Comparison of ENCODE assay signal across 23 mouse cellular contexts in the genomic region with DNA sequence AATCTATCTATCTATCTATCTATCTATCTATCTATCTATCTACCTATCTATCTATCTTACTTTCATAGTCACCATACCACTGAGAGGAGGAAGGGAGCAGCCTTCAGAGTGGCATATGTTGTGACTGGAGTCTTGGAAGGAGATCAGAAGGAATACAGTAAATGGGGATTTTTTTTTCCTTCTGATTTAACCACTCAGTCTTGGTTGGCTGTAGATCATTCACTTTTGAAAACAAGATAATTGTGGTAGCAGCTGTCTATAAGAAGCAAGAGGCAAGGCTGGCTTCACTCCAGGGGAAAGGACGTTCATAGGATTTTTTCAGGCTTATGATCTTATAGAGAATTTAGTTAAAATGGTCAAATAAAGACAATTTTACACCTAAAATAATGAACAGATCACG.
DNase-seq lines count a peak whose midpoint lies in the region; ATAC-seq and TF ChIP-seq lines count a peak whose summit lies in the region.
"Had no signal": no experiment of that assay in that cellular context is flagged by ENCODE, and none has a peak within 500 bp of the region (broad histone marks: within the 10 kb centered on the region; RNA-seq: fewer than 3 reads in every experiment).

No protein-coding gene starts in this region.

- H3K9ac ChIP-seq in forebrain, embryonic 14.5 days (ENCODE audit: low read length): no peak overlapping the region
- no peak overlapping the region for H3K9ac ChIP-seq in forebrain, postnatal 0 days
- H3K9ac ChIP-seq in hindbrain, embryonic 16.5 days (ENCODE audit: low read depth, low read length): no peak overlapping the region
- no peak overlapping the region for H3K9ac ChIP-seq in hindbrain, embryonic 11.5 days (ENCODE audit: low read depth, low read length)
- H3K9ac ChIP-seq in limb, embryonic 14.5 days (ENCODE audit: low read depth, low read length, severe bottlenecking): no peak overlapping the region
- H3K9ac ChIP-seq: embryonic facial prominence, embryonic 15.5 days; hindbrain, embryonic 14.5 days; intestine, embryonic 15.5 days had no signal

- no peaks in the 10 kb centered on the region for H3K36me3 ChIP-seq in forebrain, embryonic 14.5 days (ENCODE audit: control insufficient read depth, insufficient read depth, low read length)
- H3K36me3 ChIP-seq in forebrain, postnatal 0 days (ENCODE audit: insufficient read depth): no peaks in the 10 kb centered on the region
- H3K36me3 ChIP-seq in hindbrain, embryonic 16.5 days (ENCODE audit: control insufficient read depth, insufficient read depth, low read length): no peaks in the 10 kb centered on the region
- H3K36me3 ChIP-seq in hindbrain, embryonic 11.5 days (ENCODE audit: control insufficient read depth, insufficient read depth, low read length): no peaks in the 10 kb centered on the region
- no peaks in the 10 kb centered on the region for H3K36me3 ChIP-seq in limb, embryonic 14.5 days (ENCODE audit: control insufficient read depth, insufficient read depth, low read length)
- H3K36me3 ChIP-seq in limb, embryonic 10.5 days: no peaks in the 10 kb centered on the region
- H3K36me3 ChIP-seq: embryonic facial prominence, embryonic 15.5 days; intestine, embryonic 15.5 days had no signal

- no peak for TF ChIP-seq POLR2A in limb, embryonic 14.5 days (IDR thresholded peaks at IDR 0.05; ENCODE audit: borderline replicate concordance, extremely low read depth, insufficient read depth, insufficient read length)
- no peak for TF ChIP-seq POLR2A in brain, embryonic 14.5 days (IDR thresholded peaks at IDR 0.05; ENCODE audit: borderline replicate concordance, extremely low read depth, insufficient read depth, insufficient read length, poor library complexity, severe bottlenecking)

- TF ChIP-seq CTCF in forebrain, postnatal 0 days (IDR thresholded peaks at IDR 0.05; ENCODE audit: low read depth): no peak
- no peak for TF ChIP-seq CTCF in brain, embryonic 14.5 days (IDR thresholded peaks at IDR 0.05; ENCODE audit: borderline replicate concordance, extremely low read depth, insufficient read depth, insufficient read length)

- peaks cover 10% of the 10 kb centered on the region for H3K4me1 ChIP-seq in forebrain, embryonic 14.5 days (ENCODE audit: control insufficient read depth, insufficient read depth, low read length)
- H3K4me1 ChIP-seq in forebrain, postnatal 0 days (ENCODE audit: insufficient read depth): no peaks in the 10 kb centered on the region
- no peaks in the 10 kb centered on the region for H3K4me1 ChIP-seq in hindbrain, embryonic 16.5 days (ENCODE audit: control insufficient read depth, insufficient read depth, low read depth, low read length)
- no peaks in the 10 kb centered on the region for H3K4me1 ChIP-seq in hindbrain, embryonic 11.5 days (replicated peaks; ENCODE audit: control insufficient read depth, insufficient read depth, low read length)
- H3K4me1 ChIP-seq in limb, embryonic 14.5 days (ENCODE audit: control insufficient read depth, insufficient read depth, low read length): no peaks in the 10 kb centered on the region
- H3K4me1 ChIP-seq in limb, embryonic 10.5 days: no peaks in the 10 kb centered on the region
- H3K4me1 ChIP-seq: embryonic facial prominence, embryonic 15.5 days; intestine, embryonic 15.5 days had no signal

- WGBS in forebrain, embryonic 14.5 days: 34% methylated on average over 2 of the region's 2 CpGs
- 23% methylated on average over 2 of the region's 2 CpGs for WGBS in forebrain, postnatal 0 days
- 56% methylated on average over 2 of the region's 2 CpGs for WGBS in hindbrain, embryonic 16.5 days
- WGBS in hindbrain, embryonic 11.5 days: 78% methylated on average over 2 of the region's 2 CpGs
- WGBS in limb, embryonic 14.5 days: 50% methylated on average over 2 of the region's 2 CpGs
- 87% methylated on average over 2 of the region's 2 CpGs for WGBS in limb, embryonic 10.5 days

- peak; percentile 78; the same call in 1 of the 2 replicates for ATAC-seq in forebrain, embryonic 14.5 days
- no peak for ATAC-seq in forebrain, postnatal 0 days
- ATAC-seq in hindbrain, embryonic 16.5 days: peak; percentile 40; the same call in 1 of the 2 replicates
- no peak for ATAC-seq in hindbrain, embryonic 11.5 days (ENCODE audit: low FRiP score)
- ATAC-seq in limb, embryonic 14.5 days (ENCODE audit: low FRiP score, low read depth): no peak
- ATAC-seq: CD4-positive, CD25-positive, alpha-beta regulatory T cell, adult 4 months; intestine, embryonic 15.5 days had no signal

- H3K27me3 ChIP-seq in forebrain, embryonic 14.5 days (replicated peaks; ENCODE audit: control insufficient read depth, insufficient read depth, low read length): no peaks in the 10 kb centered on the region
- H3K27me3 ChIP-seq in forebrain, postnatal 0 days (ENCODE audit: insufficient read depth, low read length): no peaks in the 10 kb centered on the region
- H3K27me3 ChIP-seq in hindbrain, embryonic 16.5 days (replicated peaks; ENCODE audit: control insufficient read depth, insufficient read depth, low read length): no peaks in the 10 kb centered on the region
- no peaks in the 10 kb centered on the region for H3K27me3 ChIP-seq in hindbrain, embryonic 11.5 days (ENCODE audit: control insufficient read depth, insufficient read depth, low read length)
- no peaks in the 10 kb centered on the region for H3K27me3 ChIP-seq in limb, embryonic 14.5 days (ENCODE audit: control insufficient read depth, insufficient read depth, low read length)
- no peaks in the 10 kb centered on the region for H3K27me3 ChIP-seq in limb, embryonic 10.5 days (ENCODE audit: low read depth, poor library complexity, severe bottlenecking)
- H3K27me3 ChIP-seq: embryonic facial prominence, embryonic 15.5 days; intestine, embryonic 15.5 days had no signal

- H3K27ac ChIP-seq in forebrain, embryonic 14.5 days (ENCODE audit: low read depth, low read length): 0 out of 2 replicates have a peak overlapping the region, but pooled peaks have one; percentile 9
- H3K27ac ChIP-seq in forebrain, postnatal 0 days (ENCODE audit: low read depth, low read length): no peak overlapping the region
- no peak overlapping the region for H3K27ac ChIP-seq in hindbrain, embryonic 16.5 days (ENCODE audit: low read depth, low read length)
- H3K27ac ChIP-seq in hindbrain, embryonic 11.5 days (ENCODE audit: low read depth, low read length): no peak overlapping the region
- no peak overlapping the region for H3K27ac ChIP-seq in limb, embryonic 14.5 days (replicated peaks; ENCODE audit: low read depth, low read length)
- no peak overlapping the region for H3K27ac ChIP-seq in limb, embryonic 10.5 days
- H3K27ac ChIP-seq: embryonic facial prominence, embryonic 15.5 days; hindbrain, embryonic 14.5 days; intestine, embryonic 15.5 days had no signal

- intact Hi-C loops in gastrocnemius, postnatal 14 days (cut with DNase I; ENCODE audit: low total_unique reads): no loop called here

- H3K4me3 ChIP-seq in forebrain, embryonic 14.5 days (ENCODE audit: low read depth, low read length): no peak overlapping the region
- H3K4me3 ChIP-seq in forebrain, postnatal 0 days (ENCODE audit: low read depth, low read length): no peak overlapping the region
- no peak overlapping the region for H3K4me3 ChIP-seq in hindbrain, embryonic 16.5 days (ENCODE audit: low read length)
- H3K4me3 ChIP-seq in hindbrain, embryonic 11.5 days (ENCODE audit: low read depth, low read length): no peak overlapping the region
- H3K4me3 ChIP-seq in limb, embryonic 14.5 days (replicated peaks; ENCODE audit: low read length): no peak overlapping the region
- H3K4me3 ChIP-seq in limb, embryonic 10.5 days: no peak overlapping the region
- H3K4me3 ChIP-seq: embryonic facial prominence, embryonic 15.5 days; intestine, embryonic 15.5 days had no signal

- no peaks in the 10 kb centered on the region for H3K9me3 ChIP-seq in forebrain, embryonic 14.5 days (replicated peaks; ENCODE audit: control insufficient read depth, low read length)
- H3K9me3 ChIP-seq in forebrain, postnatal 0 days (ENCODE audit: low read length): no peaks in the 10 kb centered on the region
- H3K9me3 ChIP-seq in hindbrain, embryonic 16.5 days (ENCODE audit: control insufficient read depth, low read length): no peaks in the 10 kb centered on the region
- H3K9me3 ChIP-seq in hindbrain, embryonic 11.5 days (ENCODE audit: control insufficient read depth, low read length): no peaks in the 10 kb centered on the region
- no peaks in the 10 kb centered on the region for H3K9me3 ChIP-seq in limb, embryonic 14.5 days (ENCODE audit: control insufficient read depth, low read length)
- no peaks in the 10 kb centered on the region for H3K9me3 ChIP-seq in limb, embryonic 10.5 days (replicated peaks)
- H3K9me3 ChIP-seq: embryonic facial prominence, embryonic 15.5 days; intestine, embryonic 15.5 days had no signal

- peak; percentile 79 for DNase-seq in forebrain, embryonic 14.5 days (ENCODE audit: low spot score)
- no peak for DNase-seq in forebrain, postnatal 0 days
- DNase-seq in hindbrain, embryonic 11.5 days (ENCODE audit: low spot score): no peak
- peak; percentile 37 for DNase-seq in limb, embryonic 14.5 days (ENCODE audit: low spot score)
- no peak for DNase-seq in limb, embryonic 10.5 days (ENCODE audit: low spot score)
- DNase-seq in brain, embryonic 14.5 days (ENCODE audit: low read depth): peak; percentile 83
- DNase-seq in gastrocnemius, postnatal 14 days: no peak
- DNase-seq: adrenal gland, adult 2 months; adrenal gland, postnatal 14 days; cerebellum, adult 11-12 months; cerebellum, adult 8-10 months; cerebellum, postnatal 10 days; cerebellum, postnatal 36 days; embryo, embryonic 11 days; gastrocnemius, postnatal 10 days; heart, adult 11 months; kidney, adult 11 months had no signal

- no peak overlapping the region for H3K4me2 ChIP-seq in forebrain, embryonic 14.5 days (ENCODE audit: low read length)
- H3K4me2 ChIP-seq in forebrain, postnatal 0 days (ENCODE audit: low read depth): no peak overlapping the region
- no peak overlapping the region for H3K4me2 ChIP-seq in hindbrain, embryonic 16.5 days (ENCODE audit: low read length)
- no peak overlapping the region for H3K4me2 ChIP-seq in hindbrain, embryonic 11.5 days (replicated peaks; ENCODE audit: low read depth, low read length)
- no peak overlapping the region for H3K4me2 ChIP-seq in limb, embryonic 14.5 days (replicated peaks; ENCODE audit: low read depth, low read length, severe bottlenecking)
- H3K4me2 ChIP-seq: embryonic facial prominence, embryonic 15.5 days; heart, embryonic 11.5 days; hindbrain, embryonic 14.5 days; intestine, embryonic 15.5 days had no signal

Comparison
In these comparisons a context has a peak if more than half of its experiments do, and no peak if none do; other contexts are left out.
1. ATAC-seq: peak in forebrain, embryonic 14.5 days (single experiment) and hindbrain, embryonic 16.5 days (single experiment); none in forebrain, postnatal 0 days (single experiment), hindbrain, embryonic 11.5 days (single experiment) and limb, embryonic 14.5 days (single experiment).
2. DNase-seq: peak in forebrain, embryonic 14.5 days (single experiment), limb, embryonic 14.5 days (single experiment) and brain, embryonic 14.5 days (single experiment); none in forebrain, postnatal 0 days (single experiment), hindbrain, embryonic 11.5 days (single experiment), limb, embryonic 10.5 days (single experiment) and gastrocnemius, postnatal 14 days (single experiment).